Mouse (Mus musculus) adrenal gland, postnatal 10 days (tissue): ENCODE data around the gene Arfgap1. TPM values are rescaled to one million over a fixed set of nuclear protein-coding genes. Genes with fewer than 3 reads are reported as not detected.
A peak's percentile ranks its signal among the peaks of the same experiment; 100 is the strongest.

Experiments
- DNase-seq: peaks from one replicate; pipeline ENCODE4 v3.0.0; 2021; ENCODE audit warnings: mixed read lengths
- total RNA-seq, 2 experiments: library from RNA; stranded (reverse); gene quantifications; 2 replicates each; pipeline ENCODE4 v1.2.3; 2021

Gene Arfgap1
- total RNA-seq, 2 experiments from 2014 or later = 52.2 to 63.2 TPM

DNA sequence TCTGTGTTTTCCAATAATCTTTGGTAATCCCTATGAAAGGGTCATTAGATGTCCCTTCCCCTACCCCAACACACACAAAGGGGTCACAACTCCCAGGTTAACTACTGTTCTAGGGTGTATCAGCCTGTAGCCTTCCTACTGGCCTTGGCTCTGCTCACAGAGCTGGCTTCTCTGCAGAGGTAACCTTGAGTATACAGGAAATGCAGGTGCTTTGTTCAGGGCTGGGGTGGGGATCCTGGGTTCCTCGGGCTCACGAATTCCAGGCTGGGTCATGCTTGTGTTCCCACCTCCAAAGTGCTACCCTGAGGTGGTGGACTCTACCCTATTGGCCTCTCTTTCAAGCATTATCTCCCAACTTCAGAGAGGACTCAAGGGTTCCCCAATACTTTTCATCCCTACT lies 18.6 kb downstream of the Arfgap1 start:
- DNase-seq = no peak

DNA sequence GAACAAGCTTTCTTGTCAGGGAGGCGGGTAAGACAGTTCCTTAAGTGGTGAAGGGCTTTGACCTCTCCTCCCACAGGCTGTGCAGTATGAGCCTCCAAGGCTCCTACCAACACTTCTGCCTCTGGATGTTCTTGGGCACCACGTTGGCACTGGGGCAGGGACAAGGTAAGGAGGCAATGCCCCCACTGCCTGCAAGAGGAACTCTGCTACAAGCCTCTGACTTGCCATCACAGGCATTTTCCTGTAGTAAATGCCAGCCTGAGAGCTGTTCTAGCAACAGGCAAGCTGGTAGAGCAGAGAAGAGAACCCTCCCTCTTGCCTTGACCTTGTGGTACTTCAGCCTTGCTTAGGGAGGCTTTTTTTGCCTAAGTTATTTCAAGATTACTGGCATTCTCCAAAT lies 19.4 kb downstream of the Arfgap1 start, which contains the start of gene Col20a1:
Col20a1 (plus strand) TSS at position 87 of the 400 bp plus-strand sequence.
- DNase-seq = no peak

DNA sequence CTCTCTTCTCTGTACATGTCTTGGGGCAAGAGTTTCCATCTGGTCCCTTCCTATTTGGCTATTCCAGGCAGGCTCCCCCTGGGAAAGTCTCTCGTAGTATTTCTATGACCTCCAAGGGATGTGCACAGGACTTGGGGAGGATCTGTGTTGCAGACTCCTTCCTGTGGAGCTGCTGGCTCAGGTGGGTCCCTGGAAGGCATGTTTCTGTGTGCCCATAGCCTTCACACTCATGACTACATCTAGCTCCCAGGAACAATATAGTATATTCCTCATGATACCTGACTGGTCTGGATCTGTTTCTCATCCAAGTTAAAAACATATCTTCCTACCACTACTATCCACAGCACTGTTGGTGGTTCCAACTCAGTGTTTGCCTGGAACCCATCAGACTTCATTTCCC lies 20.0 kb downstream of the Arfgap1 start:
- no peak for DNase-seq

DNA sequence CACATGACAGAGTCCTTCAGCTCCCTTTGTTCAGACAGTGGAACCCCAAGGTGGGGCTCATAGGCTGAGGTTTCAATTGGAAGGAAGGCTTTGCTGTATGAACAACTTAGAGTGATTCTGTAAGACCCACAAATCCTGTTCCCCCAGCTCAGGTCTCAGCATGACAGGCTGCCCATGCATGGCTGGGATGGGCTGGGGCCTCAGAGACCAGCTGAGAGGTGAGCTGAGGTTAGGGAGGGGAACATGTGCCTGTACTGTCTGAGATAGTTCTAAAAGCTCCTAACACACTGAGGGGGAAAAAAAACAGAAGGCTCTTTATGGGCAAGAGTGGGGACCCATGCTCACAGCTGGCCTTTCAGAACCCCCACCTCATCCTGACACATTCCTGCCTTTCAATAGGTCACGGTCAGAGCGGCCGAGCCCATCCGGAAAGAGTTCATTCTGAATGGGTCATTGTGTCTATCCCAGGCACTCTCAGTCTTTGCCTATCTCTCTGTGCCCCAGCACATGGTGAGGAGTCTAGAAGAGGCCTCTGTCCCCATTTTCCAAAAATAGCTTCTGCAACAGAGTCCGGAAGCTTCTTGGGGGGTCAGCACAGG lies 20.5 kb downstream of the Arfgap1 start:
- no peak for DNase-seq

DNA sequence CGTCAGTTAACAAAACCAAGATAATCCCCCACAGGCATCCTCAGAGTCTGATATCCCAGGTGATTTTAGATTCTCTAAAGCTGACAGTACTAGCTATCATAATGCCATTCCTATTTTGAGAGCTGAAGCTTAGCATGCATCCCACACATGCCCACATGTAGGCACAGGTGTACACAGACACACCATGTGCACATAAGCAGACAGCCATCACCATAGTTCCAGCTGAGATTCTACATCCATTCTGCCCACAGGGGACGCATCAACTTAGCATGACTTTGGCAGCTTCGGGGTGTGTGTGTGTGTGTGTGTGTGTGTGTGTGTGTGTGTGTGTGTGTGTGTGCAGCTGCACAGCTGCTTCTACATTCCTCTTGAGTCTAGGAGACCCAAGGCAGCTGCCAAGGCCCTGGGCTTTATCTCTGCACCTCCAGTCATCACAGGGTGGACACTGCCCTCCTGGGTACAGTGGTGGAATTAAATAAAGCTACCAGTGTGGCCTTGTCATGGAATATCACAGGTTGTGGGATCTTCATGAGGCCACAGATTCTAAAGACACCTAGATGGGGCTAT lies 21.4 kb downstream of the Arfgap1 start:
- no peak for DNase-seq

DNA sequence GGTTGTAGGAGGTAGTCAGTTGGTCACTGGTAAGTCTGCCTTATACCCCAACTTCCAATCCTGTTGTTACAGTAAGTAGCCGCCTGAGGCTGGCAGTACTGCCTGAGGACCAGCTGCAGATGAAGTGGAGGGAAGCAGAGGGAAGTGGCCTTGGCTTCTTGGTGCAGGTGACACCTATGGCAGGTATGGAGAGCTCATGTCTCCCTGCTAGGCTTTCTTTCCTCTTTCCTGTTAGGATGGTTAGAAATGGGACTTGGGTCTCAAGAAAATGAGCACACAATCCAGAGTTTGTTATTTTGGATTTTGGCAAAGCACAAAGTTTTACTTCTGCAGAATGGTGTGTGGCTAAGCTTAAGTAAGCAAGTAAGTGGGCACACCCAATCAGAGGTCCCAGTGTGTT lies 21.9 kb downstream of the Arfgap1 start:
- no peak for DNase-seq

DNA sequence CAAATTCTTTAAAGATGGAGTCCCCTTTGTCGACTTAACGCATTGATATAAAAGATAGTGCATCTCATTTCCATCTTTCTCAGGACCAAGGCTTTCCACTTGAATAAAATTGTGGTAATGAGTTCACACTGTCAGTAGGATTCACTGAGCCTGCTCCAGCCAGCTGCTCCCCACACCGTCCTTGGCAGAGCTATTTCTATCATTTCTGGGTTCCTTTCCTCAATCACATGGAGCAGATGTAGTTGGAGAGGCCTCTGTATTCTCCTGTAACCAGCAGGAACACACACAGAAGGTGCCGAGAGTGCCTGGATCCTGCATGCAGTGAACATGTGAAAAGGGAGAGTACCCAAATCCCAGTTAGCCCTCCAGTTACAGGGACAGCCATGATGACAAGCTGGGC lies 23.3 kb downstream of the Arfgap1 start:
- no peak for DNase-seq

DNA sequence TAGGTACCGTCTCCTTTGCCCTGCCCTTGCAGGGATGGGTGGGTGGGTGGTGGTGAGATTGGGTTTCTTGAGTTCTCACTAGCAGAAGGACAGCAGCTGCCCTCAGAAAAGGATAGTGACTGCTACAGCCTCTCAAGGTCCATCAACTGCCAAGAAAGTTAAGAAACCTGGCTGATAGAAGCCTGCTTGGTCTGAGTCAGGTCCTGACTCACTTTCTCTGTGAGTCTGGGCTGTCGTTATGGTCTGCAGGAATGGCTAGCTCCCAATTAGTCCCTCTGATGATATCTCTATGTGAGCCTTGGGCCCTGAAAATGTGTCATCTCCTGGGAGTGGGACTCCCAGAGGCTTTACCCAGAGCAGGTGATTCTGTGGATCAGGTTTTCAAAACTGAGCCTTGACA lies 27.3 kb downstream of the Arfgap1 start:
- no peak for DNase-seq

DNA sequence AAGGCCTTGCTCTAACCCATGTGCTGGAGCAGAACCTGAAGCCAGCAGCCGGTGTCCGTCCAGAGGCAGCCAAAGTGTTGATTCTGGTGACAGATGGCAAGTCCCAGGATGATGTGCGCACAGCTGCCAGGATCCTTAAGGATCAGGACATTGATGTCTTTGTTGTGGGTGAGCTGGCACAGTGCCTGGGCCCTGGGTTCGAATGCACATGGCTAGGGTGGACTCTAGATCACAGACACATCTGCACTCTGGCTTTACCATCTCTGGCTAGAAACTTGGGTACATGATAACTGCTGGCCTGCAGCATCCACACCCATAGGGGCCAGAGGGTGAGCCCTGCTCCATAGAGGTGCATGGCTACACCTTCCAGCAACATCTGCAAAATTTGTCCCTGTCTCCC lies 28.4 kb downstream of the Arfgap1 start:
- no peak for DNase-seq

DNA sequence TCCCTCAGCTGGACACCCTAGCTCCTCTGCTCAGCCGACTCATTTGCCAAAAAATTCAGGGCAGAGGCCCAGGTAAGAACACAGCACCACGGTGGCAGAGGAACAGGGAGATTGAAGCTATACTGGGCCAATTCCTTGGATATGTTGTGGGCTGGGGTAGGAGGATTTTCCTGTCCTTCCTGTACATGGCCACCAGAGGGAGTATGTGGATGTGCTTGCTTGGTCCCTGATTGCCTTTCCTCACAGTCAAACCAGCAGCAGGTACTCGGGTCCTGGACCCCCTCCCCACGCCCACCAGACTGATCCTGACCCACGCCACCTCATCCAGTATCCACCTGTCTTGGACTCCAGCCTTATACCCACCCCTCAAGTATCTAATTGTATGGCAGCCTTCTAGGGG lies 29.4 kb downstream of the Arfgap1 start:
- DNase-seq = peak; percentile 48

DNA sequence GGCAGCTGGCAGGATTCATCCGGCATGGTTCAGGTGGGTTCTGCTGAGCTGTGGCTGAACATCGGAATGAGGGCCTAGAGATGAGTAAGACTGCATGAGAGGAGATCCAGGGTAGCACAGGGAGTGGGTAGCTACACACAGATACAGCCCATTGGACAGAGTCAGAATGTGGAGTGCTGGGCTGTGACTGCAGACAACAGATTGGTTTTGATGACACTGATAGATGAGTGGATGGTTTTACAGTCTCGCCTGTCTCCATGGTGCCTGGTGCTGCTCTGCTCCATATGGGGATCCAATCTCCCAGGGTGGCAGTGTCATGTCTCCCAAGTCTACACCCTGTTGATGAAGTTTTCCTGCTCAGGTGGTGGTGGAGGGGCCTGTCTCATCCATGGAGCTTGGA lies 29.9 kb downstream of the Arfgap1 start:
- no peak for DNase-seq

DNA sequence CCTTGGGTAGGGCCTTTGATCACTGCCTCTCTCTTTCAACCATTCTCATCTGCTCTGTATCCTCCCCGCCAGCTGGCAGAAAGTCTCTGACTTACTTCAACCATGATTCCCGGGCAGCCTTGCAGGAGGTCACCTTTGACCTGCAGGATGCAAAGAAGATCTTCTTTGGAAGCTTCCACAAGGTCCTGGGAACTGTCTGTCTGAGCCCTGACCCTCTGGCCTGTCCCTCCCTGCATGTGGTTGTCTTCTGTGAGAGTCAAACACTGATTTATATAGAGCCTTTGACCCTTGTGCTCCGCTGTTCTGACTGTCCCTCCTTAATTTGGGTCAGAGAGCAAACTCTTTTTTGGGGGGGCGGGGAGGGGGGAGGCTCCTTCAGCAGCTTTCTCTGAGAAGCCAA lies 40.0 kb downstream of the Arfgap1 start:
- no peak for DNase-seq

DNA sequence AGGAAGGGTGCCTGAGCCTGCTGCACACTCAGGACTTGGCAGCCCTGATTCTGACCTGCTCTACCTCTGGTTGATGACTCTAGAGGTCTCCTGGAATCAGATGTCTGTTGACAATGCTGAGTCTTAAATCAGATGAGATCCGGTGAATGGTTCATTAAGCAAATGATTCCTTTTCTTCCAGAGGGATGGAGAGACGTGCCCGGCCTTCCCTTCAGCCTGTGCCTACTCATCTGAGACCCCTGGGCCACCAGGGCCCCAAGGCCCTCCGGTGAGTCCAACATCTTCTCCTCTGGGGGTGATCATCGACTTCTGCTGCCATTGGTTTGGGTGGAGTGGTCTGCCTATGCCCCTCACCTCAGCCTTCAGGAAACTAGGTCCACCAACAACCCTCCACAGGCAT lies 41.3 kb downstream of the Arfgap1 start:
- DNase-seq = no peak

DNA sequence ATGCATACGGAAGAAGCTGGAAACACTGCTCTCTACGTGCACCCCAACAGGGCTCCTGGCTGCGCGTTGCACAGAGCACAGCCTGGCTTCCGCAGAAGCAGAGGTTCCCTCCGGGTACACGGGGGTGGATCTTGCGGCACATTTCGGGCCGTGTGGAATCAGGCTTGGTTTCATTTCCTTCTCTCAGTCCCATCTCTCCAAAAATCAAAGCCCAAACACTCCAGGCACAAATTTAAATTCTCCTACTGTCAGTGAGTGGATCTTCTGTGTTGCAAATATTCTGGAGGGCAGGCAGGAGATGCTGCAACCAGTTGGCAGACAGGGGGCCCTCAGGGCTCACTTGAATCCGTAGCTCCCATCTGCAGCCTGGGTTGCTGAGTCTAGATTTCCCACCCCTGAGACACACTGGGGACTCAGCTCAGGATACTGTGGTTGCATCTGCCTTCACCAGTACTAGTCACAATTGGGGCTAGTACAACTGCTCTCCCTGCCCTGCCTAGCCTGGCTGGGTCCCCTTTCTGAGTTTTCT lies 64.4 kb downstream of the Arfgap1 start:
- no peak for DNase-seq

Other genes with a start within 250 kb of the Arfgap1 start
- gene Slc17a9, start 242.0 kb upstream of the Arfgap1 start, total RNA-seq = 1 to 10 TPM; 1.6 to 2.2 TPM
- gene Bhlhe23, start 190.3 kb upstream of the Arfgap1 start, total RNA-seq = not detected
- gene Ythdf1, start 46.3 kb upstream of the Arfgap1 start, total RNA-seq = 10 to 100 TPM; 44.8 to 55.9 TPM
- gene Birc7, start 38.2 kb upstream of the Arfgap1 start, total RNA-seq = not detected
- 10 to 100 TPM in 1 of 2 experiments, 1 to 10 TPM in 1; 7.6 to 10.4 TPM for gene Nkain4, start 12.5 kb upstream of the Arfgap1 start, total RNA-seq
- gene Col20a1, start 19.3 kb downstream of the Arfgap1 start, total RNA-seq = 1 to 10 TPM; 2.7 to 4.3 TPM
- gene Chrna4, start 76.3 kb downstream of the Arfgap1 start, total RNA-seq = 1 to 10 TPM; 6.6 to 8.2 TPM
- 1 to 10 TPM; 4.2 to 8.1 TPM for gene Kcnq2, start 168.1 kb downstream of the Arfgap1 start, total RNA-seq
- gene Eef1a2, start 189.8 kb downstream of the Arfgap1 start, total RNA-seq = 100 to 1,000 TPM in 1 of 2 experiments, 10 to 100 TPM in 1; 69.0 to 168 TPM
- gene Ppdpf, start 220.0 kb downstream of the Arfgap1 start, total RNA-seq = 10 to 100 TPM; 88.6 to 92.3 TPM
- gene Ptk6, start 235.6 kb downstream of the Arfgap1 start, total RNA-seq = under 1 TPM; 0.06 to 0.12 TPM
- gene Srms, start 246.0 kb downstream of the Arfgap1 start, total RNA-seq = under 1 TPM; 0.30 to 0.36 TPM